Mouse (Mus musculus): ENCODE results near the gene Txndc5. TPM values are rescaled to one million over a fixed set of nuclear protein-coding genes. Genes with fewer than 3 reads are reported as not detected.

Txndc5 gene
- polyA plus RNA-seq, 1 experiment from 2014 or later = 87.7 TPM

GRCm38 (mm10) chr13:38515431-38515830 lies 13.2 kb downstream of the Txndc5 start:
- H3K36me3 ChIP-seq (ENCODE audit: control insufficient read depth, insufficient read depth, low read length) = peaks cover 16% of the 10 kb centered on the region
- no peaks in the 10 kb centered on the region for H3K9me3 ChIP-seq (ENCODE audit: control insufficient read depth, low read length)
- no peaks in the 10 kb centered on the region for H3K4me1 ChIP-seq (ENCODE audit: control insufficient read depth, insufficient read depth, low read depth, low read length)
- no peaks in the 10 kb centered on the region for H3K27me3 ChIP-seq (replicated peaks; ENCODE audit: control insufficient read depth, insufficient read depth, low read length)
- H3K27ac ChIP-seq (ENCODE audit: low read depth, low read length) = no peak overlapping the region
- H3K4me3 ChIP-seq (ENCODE audit: low read length) = no peak overlapping the region
- H3K4me2 ChIP-seq (ENCODE audit: low read length) = no peak overlapping the region
- 84% methylated on average over 2 of the region's 2 CpGs for WGBS
- H3K9ac ChIP-seq (ENCODE audit: low read depth, low read length) = no peak overlapping the region
- no peak for ATAC-seq

GRCm38 (mm10) chr13:38513921-38514320 lies 14.7 kb downstream of the Txndc5 start:
- H3K4me3 ChIP-seq (ENCODE audit: low read length) = no peak overlapping the region
- H3K9me3 ChIP-seq (ENCODE audit: control insufficient read depth, low read length) = no peaks in the 10 kb centered on the region
- H3K4me1 ChIP-seq (ENCODE audit: control insufficient read depth, insufficient read depth, low read depth, low read length) = no peaks in the 10 kb centered on the region
- no peaks in the 10 kb centered on the region for H3K27me3 ChIP-seq (replicated peaks; ENCODE audit: control insufficient read depth, insufficient read depth, low read length)
- H3K4me2 ChIP-seq (ENCODE audit: low read length) = no peak overlapping the region
- 90% methylated on average over 7 of the region's 7 CpGs for WGBS
- H3K27ac ChIP-seq (ENCODE audit: low read depth, low read length) = no peak overlapping the region
- no peak overlapping the region for H3K9ac ChIP-seq (ENCODE audit: low read depth, low read length)
- peaks cover 13% of the 10 kb centered on the region for H3K36me3 ChIP-seq (ENCODE audit: control insufficient read depth, insufficient read depth, low read length)
- no peak for ATAC-seq

- WGBS = 74% methylated on average over 10 of the region's 10 CpGs
- peaks cover 10% of the 10 kb centered on the region; the same call in 1 of the 2 replicates for H3K36me3 ChIP-seq (ENCODE audit: control insufficient read depth, insufficient read depth, low read length)
Measured at GRCm38 (mm10) chr13:38511979-38512378, 16.6 kb downstream of the Txndc5 start.

GRCm38 (mm10) chr13:38509681-38510341 lies 18.8 kb downstream of the Txndc5 start:
- H3K9ac ChIP-seq (ENCODE audit: low read depth, low read length) = no peak overlapping the region
- H3K4me3 ChIP-seq (ENCODE audit: low read length) = no peak overlapping the region
- H3K27me3 ChIP-seq (replicated peaks; ENCODE audit: control insufficient read depth, insufficient read depth, low read length) = no peaks in the 10 kb centered on the region
- H3K27ac ChIP-seq (ENCODE audit: low read depth, low read length) = no peak overlapping the region
- H3K9me3 ChIP-seq (ENCODE audit: control insufficient read depth, low read length) = no peaks in the 10 kb centered on the region
- ATAC-seq = peak; percentile 45
- H3K4me2 ChIP-seq (ENCODE audit: low read length) = no peak overlapping the region
- WGBS = 78% methylated on average over 8 of the region's 8 CpGs
- no peaks in the 10 kb centered on the region for H3K4me1 ChIP-seq (ENCODE audit: control insufficient read depth, insufficient read depth, low read depth, low read length)
- H3K36me3 ChIP-seq (ENCODE audit: control insufficient read depth, insufficient read depth, low read length) = peaks cover 15% of the 10 kb centered on the region; the same call in 1 of the 2 replicates

More at GRCm38 (mm10) chr13:38511979-38512378, 16.6 kb downstream of the Txndc5 start:
- no peaks in the 10 kb centered on the region for H3K27me3 ChIP-seq (replicated peaks; ENCODE audit: control insufficient read depth, insufficient read depth, low read length)
- H3K4me3 ChIP-seq (ENCODE audit: low read length) = no peak overlapping the region
- H3K27ac ChIP-seq (ENCODE audit: low read depth, low read length) = no peak overlapping the region
- H3K4me1 ChIP-seq (ENCODE audit: control insufficient read depth, insufficient read depth, low read depth, low read length) = no peaks in the 10 kb centered on the region
- no peak overlapping the region for H3K9ac ChIP-seq (ENCODE audit: low read depth, low read length)
- no peaks in the 10 kb centered on the region for H3K9me3 ChIP-seq (ENCODE audit: control insufficient read depth, low read length)
- ATAC-seq = no peak
- H3K4me2 ChIP-seq (ENCODE audit: low read length) = no peak overlapping the region

- ATAC-seq = no peak
- Histone ChIP-seq H3K4me3 (ENCODE audit: low read length) (no peak overlapping the region), H3K4me1 (ENCODE audit: control insufficient read depth, insufficient read depth, low read depth, low read length) (no peaks in the 10 kb centered on the region), H3K9me3 (ENCODE audit: control insufficient read depth, low read length) (no peaks in the 10 kb centered on the region), H3K9ac (ENCODE audit: low read depth, low read length) (no peak overlapping the region), H3K36me3 (ENCODE audit: control insufficient read depth, insufficient read depth, low read length) (peaks cover 23% of the 10 kb centered on the region; the same call in 1 of the 2 replicates), H3K27ac (ENCODE audit: low read depth, low read length) (no peak overlapping the region), H3K27me3 (replicated peaks; ENCODE audit: control insufficient read depth, insufficient read depth, low read length) (no peaks in the 10 kb centered on the region), H3K4me2 (ENCODE audit: low read length) (no peak overlapping the region)
- WGBS = 95% methylated on average over 10 of the region's 10 CpGs
Measured at GRCm38 (mm10) chr13:38506936-38507335, 21.7 kb downstream of the Txndc5 start.

GRCm38 (mm10) chr13:38506320-38506719 lies 22.3 kb downstream of the Txndc5 start:
- Histone ChIP-seq H3K36me3 (ENCODE audit: control insufficient read depth, insufficient read depth, low read length) (peaks cover 24% of the 10 kb centered on the region), H3K9ac (ENCODE audit: low read depth, low read length) (no peak overlapping the region), H3K27me3 (replicated peaks; ENCODE audit: control insufficient read depth, insufficient read depth, low read length) (no peaks in the 10 kb centered on the region), H3K4me3 (ENCODE audit: low read length) (no peak overlapping the region), H3K27ac (ENCODE audit: low read depth, low read length) (no peak overlapping the region), H3K4me1 (ENCODE audit: control insufficient read depth, insufficient read depth, low read depth, low read length) (no peaks in the 10 kb centered on the region), H3K4me2 (ENCODE audit: low read length) (no peak overlapping the region), H3K9me3 (ENCODE audit: control insufficient read depth, low read length) (no peaks in the 10 kb centered on the region)
- no peak for ATAC-seq
- 84% methylated on average over 8 of the region's 8 CpGs for WGBS

- H3K4me3 ChIP-seq (ENCODE audit: low read length) = no peak overlapping the region
- no peaks in the 10 kb centered on the region for H3K4me1 ChIP-seq (ENCODE audit: control insufficient read depth, insufficient read depth, low read depth, low read length)
- H3K9me3 ChIP-seq (ENCODE audit: control insufficient read depth, low read length) = no peaks in the 10 kb centered on the region
- H3K36me3 ChIP-seq (ENCODE audit: control insufficient read depth, insufficient read depth, low read length) = peaks cover 34% of the 10 kb centered on the region
- H3K27ac ChIP-seq (ENCODE audit: low read depth, low read length) = no peak overlapping the region
- no peak overlapping the region for H3K9ac ChIP-seq (ENCODE audit: low read depth, low read length)
- no peak for ATAC-seq
- WGBS = 92% methylated on average over 14 of the region's 14 CpGs
- H3K4me2 ChIP-seq (ENCODE audit: low read length) = no peak overlapping the region
- H3K27me3 ChIP-seq (replicated peaks; ENCODE audit: control insufficient read depth, insufficient read depth, low read length) = no peaks in the 10 kb centered on the region
Measured at GRCm38 (mm10) chr13:38503137-38503849, 25.3 kb downstream of the Txndc5 start.

GRCm38 (mm10) chr13:38501314-38501713 lies 27.3 kb downstream of the Txndc5 start:
- H3K9me3 ChIP-seq (ENCODE audit: control insufficient read depth, low read length) = no peaks in the 10 kb centered on the region
- no peaks in the 10 kb centered on the region for H3K4me1 ChIP-seq (ENCODE audit: control insufficient read depth, insufficient read depth, low read depth, low read length)
- H3K36me3 ChIP-seq (ENCODE audit: control insufficient read depth, insufficient read depth, low read length) = peaks cover 31% of the 10 kb centered on the region
- H3K4me2 ChIP-seq (ENCODE audit: low read length) = no peak overlapping the region
- no peak for ATAC-seq
- H3K27ac ChIP-seq (ENCODE audit: low read depth, low read length) = no peak overlapping the region
- no peak overlapping the region for H3K4me3 ChIP-seq (ENCODE audit: low read length)
- no peak overlapping the region for H3K9ac ChIP-seq (ENCODE audit: low read depth, low read length)
- WGBS = 93% methylated on average over 12 of the region's 12 CpGs
- H3K27me3 ChIP-seq (replicated peaks; ENCODE audit: control insufficient read depth, insufficient read depth, low read length) = no peaks in the 10 kb centered on the region

- ATAC-seq = no peak
- 0 out of 2 replicates have a peak, but pooled peaks cover 2% of the 10 kb centered on the region for H3K9me3 ChIP-seq (ENCODE audit: control insufficient read depth, low read length)
- H3K36me3 ChIP-seq (ENCODE audit: control insufficient read depth, insufficient read depth, low read length) = peaks cover 11% of the 10 kb centered on the region
- H3K4me1 ChIP-seq (ENCODE audit: control insufficient read depth, insufficient read depth, low read depth, low read length) = no peaks in the 10 kb centered on the region
- H3K27ac ChIP-seq (ENCODE audit: low read depth, low read length) = no peak overlapping the region
- no peak overlapping the region for H3K4me3 ChIP-seq (ENCODE audit: low read length)
- no peaks in the 10 kb centered on the region for H3K27me3 ChIP-seq (replicated peaks; ENCODE audit: control insufficient read depth, insufficient read depth, low read length)
- H3K4me2 ChIP-seq (ENCODE audit: low read length) = no peak overlapping the region
- WGBS = 52% methylated on average over 3 of the region's 3 CpGs
- H3K9ac ChIP-seq (ENCODE audit: low read depth, low read length) = no peak overlapping the region
Measured at GRCm38 (mm10) chr13:38496715-38497114, 31.9 kb downstream of the Txndc5 start.

Measured in hindbrain, embryonic 16.5 days (tissue).